Mouse (Mus musculus) stomach, postnatal 0 days (tissue): ENCODE results near the gene Sgta.

Experiments
- CTCF ChIP-seq: IDR thresholded peaks from 2 replicates; pipeline ENCODE4 v1.5.1; 2016; ENCODE audit warnings: antibody characterized with exemption, low read depth, mild to moderate bottlenecking, moderate library complexity
- EP300 ChIP-seq: optimal IDR thresholded peaks from 2 replicates; pipeline ENCODE3; 2016; ENCODE audit warnings: antibody characterized with exemption

DNA sequence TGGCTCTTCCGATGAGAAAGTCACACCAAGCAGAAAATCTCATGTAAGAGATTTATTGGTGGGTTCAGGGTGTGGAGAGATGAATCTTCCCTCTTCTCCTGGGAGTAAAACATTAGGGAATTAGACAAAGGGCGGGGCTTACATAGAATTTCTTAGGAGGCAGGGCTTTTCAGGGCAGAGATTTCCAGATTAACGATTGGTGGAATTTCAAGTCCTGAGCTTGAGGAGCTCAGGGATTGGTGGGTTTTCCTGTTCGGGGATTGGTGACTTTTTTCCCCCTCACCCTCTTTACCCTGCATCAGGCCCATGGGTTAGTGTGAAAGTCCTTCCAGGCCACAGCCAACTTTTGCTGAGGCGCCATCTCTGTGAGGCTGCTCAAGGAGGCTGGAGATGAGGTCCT is 8.7 kb upstream of the Sgta start:
- no peak for TF ChIP-seq EP300
- no peak for TF ChIP-seq CTCF
